Mouse (Mus musculus) left cerebral cortex, adult 8-10 months (tissue): Measurements from ENCODE around the gene Zfp800. TPM values are rescaled to one million over a fixed set of nuclear protein-coding genes. Genes with fewer than 3 reads are reported as not detected.

Experiments used
- DNase-seq, 2 experiments: peaks; one replicate each; pipeline ENCODE4 v3.0.0; 2022; ENCODE audit warnings: low spot score in 2 of 2
- total RNA-seq, 4 experiments: library from RNA; stranded (reverse); gene quantifications; 2 replicates each; pipeline ENCODE4 v1.2.4; 2022

Gene Zfp800
- 10 to 100 TPM; 18.2 to 22.3 (median 20.9) TPM for total RNA-seq

DNA sequence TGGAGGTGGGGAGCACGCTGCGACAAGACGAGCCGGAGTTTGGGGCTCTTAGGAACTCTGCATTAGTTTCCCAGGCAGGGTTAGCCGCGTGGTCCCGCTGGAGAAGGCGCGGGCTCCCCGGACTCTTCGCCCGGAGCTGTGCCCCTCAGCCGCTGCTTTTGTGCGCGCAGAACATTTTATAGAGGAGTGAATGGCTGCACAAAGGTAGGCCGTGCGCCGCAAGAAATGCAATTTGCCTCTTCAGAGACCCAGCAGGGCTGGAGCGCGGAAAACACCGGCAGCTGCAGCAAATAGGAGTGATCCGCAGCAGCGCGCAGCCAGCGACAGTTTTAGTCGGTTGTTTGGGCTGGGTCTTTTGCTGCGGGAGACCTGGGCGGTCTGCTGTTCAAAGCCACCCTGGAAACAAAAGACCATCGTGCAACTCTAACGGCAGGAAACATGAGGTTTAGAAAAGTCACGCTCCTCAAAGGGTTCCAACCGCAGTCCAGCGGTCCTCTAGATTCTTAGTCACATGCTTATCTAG lies at the start of gene Zfp800:
Zfp800 (minus strand) TSS at position 325 of the 523 bp plus-strand sequence.
- no peak for DNase-seq

DNA sequence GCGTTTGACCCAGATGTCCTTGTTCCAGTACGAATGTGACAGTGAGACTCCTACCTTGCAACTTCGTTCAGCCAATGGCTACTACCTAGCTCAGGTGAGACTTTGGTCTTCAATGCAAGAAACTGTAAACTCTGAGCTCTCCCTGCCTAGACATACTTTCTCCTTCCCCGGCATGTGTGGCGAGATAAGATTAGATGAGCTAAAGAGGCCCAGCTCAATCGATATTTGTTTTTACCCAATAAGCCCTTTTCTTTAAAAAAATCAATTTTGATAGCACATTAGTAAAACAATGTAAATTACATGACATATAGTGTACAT lies 33.7 kb upstream of the Zfp800 start:
- no peak for DNase-seq

- no peak for DNase-seq
These were observed 33.2 kb upstream of the Zfp800 start for GRCm38 (mm10) chr6:28430795-28431537.

DNA sequence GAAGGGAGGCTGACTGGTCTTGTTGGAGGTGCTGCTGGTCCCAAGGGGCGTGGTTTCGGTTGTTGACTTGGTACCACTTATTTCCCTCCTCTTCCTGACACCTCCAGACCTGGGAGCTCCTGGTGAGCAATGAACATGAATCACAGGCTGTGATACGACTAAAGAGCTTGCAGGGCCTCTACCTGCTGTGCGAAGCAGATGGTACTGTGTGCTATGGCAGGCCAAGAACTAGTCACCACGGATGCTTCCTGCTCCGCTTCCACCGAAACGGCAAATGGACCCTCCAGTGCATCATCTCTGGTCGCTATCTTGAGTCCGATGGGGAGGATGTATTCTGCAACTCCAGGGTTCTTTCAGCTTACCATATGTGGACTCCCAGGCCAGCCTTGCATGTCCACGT lies 32.1 kb upstream of the Zfp800 start:
- no peak for DNase-seq

GRCm38 (mm10) chr6:28428290-28428689 lies 30.5 kb upstream of the Zfp800 start, which contains the start of gene Gcc1:
Gene Gcc1, minus strand, starts transcription at chr6:28428390.
- DNase-seq = no peak

- DNase-seq = no peak
These were observed 29.5 kb upstream of the Zfp800 start, which contains the start of gene Fscn3 for GRCm38 (mm10) chr6:28427096-28427839. Gene Fscn3, plus strand, starts transcription at chr6:28427789.

GRCm38 (mm10) chr6:28425019-28425418 lies 27.2 kb upstream of the Zfp800 start:
- no peak for DNase-seq

DNA sequence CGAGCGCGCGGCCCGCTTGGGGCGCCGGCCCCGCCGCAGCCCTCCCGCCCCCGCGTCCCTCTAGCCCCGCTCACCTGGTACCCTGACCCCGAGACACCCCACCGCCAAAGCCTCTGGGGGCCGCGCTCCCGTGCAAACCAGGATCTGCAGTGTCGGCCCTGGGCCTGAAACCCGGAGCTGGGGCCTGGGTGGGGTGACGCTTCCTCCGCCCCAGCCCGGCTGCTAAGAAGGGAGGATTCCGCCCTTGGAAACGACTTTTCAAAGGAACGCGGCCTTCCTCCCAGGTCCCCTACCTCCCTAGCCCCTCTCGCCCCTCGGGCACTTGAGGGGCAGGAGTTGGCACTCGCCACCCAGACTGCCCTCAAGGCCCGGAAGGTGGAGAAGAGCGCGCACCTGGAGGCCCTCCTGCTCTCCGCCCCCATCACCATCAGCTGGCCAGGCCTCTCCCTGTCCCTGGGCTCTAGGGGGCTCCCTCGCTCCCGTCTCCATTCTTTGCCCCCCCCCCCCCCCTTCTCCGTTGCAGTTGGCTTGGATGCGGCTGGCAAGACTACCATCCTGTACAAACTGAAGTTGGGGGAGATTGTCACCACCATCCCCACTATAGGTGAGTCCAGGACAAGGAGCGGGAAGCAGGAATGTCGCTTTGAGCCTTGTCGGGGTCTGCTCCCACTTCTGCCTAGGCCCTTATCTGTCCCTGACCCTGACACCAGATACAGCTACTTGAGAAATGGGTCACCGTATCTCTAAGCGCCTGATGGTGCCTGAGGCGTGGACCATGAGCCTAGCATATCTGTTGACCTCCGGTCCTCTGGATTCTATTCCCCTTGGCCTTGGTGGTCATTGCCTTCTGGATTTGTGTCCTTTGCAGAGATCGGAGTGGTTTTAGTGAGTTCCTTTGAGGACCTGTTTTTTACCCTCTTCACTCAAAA lies 26.2 kb upstream of the Zfp800 start:
- DNase-seq = peak; percentile 39 to 59

GRCm38 (mm10) chr6:28423313-28423712 lies 25.5 kb upstream of the Zfp800 start, which contains the start of gene Arf5:
Gene Arf5, plus strand, starts transcription at chr6:28423560.
- DNase-seq = peak; percentile 80 to 89

DNA sequence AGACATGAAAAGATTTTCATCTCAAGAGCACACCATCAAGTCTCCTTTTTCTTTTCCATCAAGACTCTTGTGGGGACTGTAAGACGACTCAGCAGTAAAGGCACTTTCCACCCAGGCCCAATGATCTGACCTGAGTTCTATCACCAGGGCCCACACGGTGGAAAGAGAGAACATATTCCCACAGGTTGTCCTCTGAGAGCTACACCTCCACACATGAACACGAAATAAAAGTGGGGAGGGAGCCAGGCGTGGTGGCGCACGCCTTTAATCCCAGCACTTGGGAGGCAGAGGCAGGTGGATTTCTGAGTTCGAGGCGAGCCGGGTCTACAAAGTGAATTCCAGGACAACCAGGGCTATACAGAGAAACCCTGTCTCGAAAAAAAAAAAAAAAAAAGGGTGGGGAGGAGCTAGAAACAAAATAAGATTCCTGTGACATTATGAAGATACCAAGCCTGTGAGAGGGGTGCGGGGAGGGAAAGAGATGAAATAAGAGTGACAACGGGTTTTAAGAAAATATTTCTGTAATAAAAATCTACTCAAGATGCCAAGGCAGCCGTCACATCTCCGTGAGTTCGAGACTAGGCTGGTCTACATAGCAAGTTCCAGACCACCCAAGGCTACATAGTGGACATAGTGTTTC lies 25.0 kb upstream of the Zfp800 start:
- no peak for DNase-seq

- DNase-seq = peak; percentile 87 to 94
These were observed 23.7 kb upstream of the Zfp800 start for GRCm38 (mm10) chr6:28421469-28422000.

DNA sequence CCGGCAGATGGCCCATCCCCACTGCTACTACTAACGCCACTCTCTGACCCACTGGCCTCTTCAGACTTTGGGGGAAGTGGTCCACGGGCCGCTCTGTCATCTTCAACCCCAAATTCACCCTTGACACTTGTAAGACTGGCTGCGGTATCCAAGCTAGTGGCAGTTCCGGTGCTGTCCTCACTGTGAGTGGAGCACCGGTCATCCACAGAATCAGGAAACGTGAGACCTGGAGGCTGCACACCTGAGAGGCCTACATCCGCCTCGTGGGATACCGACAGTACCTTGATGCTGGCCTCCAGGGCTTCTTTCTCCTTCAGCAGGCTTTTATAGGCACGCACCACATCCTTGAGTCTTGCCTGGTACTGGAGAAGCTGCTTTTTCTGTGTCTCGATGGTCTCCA lies 23.1 kb upstream of the Zfp800 start:
- DNase-seq = no peak

DNA sequence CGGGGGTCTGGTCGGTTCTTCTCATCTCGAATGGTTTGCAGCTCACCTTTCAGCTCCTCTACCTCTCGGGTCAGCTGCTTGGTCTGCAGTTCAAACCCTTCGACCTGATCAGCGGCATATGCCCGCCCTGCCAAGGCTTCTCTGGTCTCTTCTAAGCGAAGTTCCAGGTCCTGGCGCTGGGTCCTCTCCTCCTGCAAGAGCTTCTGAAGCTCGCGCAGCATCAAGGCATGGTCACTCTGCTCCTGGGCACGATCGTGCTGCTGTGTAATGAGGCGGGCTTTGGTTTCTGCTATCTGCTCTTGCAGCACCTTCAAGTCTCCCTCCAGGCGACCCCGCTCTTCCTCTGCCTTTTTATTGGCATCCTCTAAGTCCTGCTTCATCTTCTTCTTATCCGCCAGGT lies 22.6 kb upstream of the Zfp800 start:
- peak in 1 of 2 experiments; percentile 29 for DNase-seq

GRCm38 (mm10) chr6:28419673-28420072 lies 21.9 kb upstream of the Zfp800 start:
- no peak for DNase-seq

- peak in 1 of 2 experiments; percentile 50 for DNase-seq
These were observed 20.6 kb upstream of the Zfp800 start for GRCm38 (mm10) chr6:28418449-28418848.

- no peak for DNase-seq
These were observed 19.2 kb upstream of the Zfp800 start for GRCm38 (mm10) chr6:28416981-28417380.

GRCm38 (mm10) chr6:28411236-28411635 lies 13.4 kb upstream of the Zfp800 start:
- no peak for DNase-seq

DNA sequence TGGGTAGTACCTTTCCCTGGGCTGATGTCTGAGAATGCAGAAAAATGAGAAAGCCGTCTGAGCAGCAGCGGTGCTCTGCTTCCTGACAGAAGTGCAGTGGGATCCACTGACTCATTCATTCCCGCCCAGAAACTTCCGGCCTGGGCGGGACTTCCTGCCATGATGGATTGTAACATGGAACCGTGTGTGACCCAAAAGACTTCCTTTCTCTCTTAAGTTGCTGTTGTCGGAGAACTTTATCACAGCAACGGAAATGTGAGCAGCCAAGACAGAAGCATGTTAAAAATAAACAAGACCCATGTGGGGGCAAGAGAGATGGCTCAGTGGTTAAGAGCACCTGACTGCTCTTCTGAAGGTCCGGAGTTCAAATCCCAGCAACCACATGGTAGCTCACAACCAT lies 12.2 kb upstream of the Zfp800 start:
- no peak for DNase-seq

DNA sequence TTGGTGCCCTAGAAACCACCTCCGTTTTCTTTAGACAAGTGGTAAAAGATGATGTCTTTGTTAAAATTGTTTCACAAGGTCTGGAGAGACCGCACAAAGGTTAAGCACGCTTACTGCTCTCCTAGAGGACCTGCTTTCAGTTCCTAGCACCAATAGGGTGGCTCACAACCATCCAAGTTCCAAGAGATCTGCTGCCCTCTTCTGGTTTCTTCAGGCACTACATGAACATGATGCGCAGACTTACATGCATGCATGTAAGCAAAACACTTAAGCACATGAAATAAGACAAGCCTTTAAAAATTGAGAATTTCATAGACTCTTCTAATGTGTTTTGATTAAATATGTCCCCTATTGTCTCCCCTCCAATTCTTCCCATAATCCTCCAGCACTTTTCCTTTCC lies 2.0 kb upstream of the Zfp800 start:
- no peak for DNase-seq

DNA sequence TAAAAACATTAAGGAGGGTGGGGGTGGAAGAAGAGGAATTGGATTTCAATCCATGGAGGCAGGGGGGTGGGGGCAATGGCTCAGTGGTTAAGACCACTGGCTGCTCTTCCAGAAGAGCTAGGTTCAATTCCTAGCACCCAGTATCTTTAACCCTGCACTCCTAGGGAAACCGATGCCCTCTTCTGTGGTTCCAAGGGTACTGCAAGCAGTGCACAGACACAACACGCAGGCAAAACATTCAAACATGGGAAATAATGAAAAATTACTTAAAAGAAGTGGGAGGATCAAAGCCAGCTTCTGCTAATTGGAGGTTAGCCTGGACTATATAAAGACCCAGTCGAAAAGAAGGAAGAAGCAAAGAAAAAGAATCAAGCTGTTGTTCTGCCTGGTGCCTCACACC lies 921 bp upstream of the Zfp800 start:
- DNase-seq = no peak
